Mouse (Mus musculus) E14TG2a.4 (cell line): Measurements from ENCODE around the gene Olfr1462.

Experiments
- H3K27me3 ChIP-seq: 2 replicates; pipeline ENCODE4 v1.6.1; 2014; ENCODE audit warnings: low read length, control low read depth; ENCODE audit not compliant: insufficient read depth
- H3K36me3 ChIP-seq: 2 replicates; pipeline ENCODE4 v1.6.1; 2014; ENCODE audit warnings: low read length, control low read depth; ENCODE audit not compliant: insufficient read depth
- H3K4me1 ChIP-seq: replicated peaks from 2 replicates; pipeline ENCODE4 v1.6.1; 2014; ENCODE audit warnings: low read depth, low read length, control low read depth
- H3K4me3 ChIP-seq: replicated peaks from 2 replicates; pipeline ENCODE4 v1.5.1; 2014; ENCODE audit warnings: mild to moderate bottlenecking, low read length
- H3K9me3 ChIP-seq: 2 replicates; pipeline ENCODE4 v1.6.1; 2014; ENCODE audit warnings: low read length, control low read depth
- CTCF ChIP-seq: conservative IDR thresholded peaks from 2 replicates; pipeline ENCODE4 v1.5.1; 2014; ENCODE audit warnings: low read length
- NANOG ChIP-seq: IDR thresholded peaks from 2 replicates; pipeline ENCODE4 v1.6.1; 2014; ENCODE audit warnings: borderline replicate concordance, low read length, mixed read lengths
- POU5F1 ChIP-seq: IDR thresholded peaks from 2 replicates; pipeline ENCODE4 v1.6.1; 2014; ENCODE audit warnings: low read length, borderline replicate concordance

Olfr1462 gene

GRCm38 (mm10) chr19:13185434-13185833 lies at the start of gene Olfr1462:
Gene Olfr1462, plus strand, starts transcription at chr19:13185734.
- TF ChIP-seq POU5F1 (no peak), NANOG (no peak), CTCF (no peak)
- no peaks in the 10 kb centered on the region for H3K9me3 ChIP-seq
- H3K36me3 ChIP-seq, result no peaks in the 10 kb centered on the region
- no peaks in the 10 kb centered on the region for H3K27me3 ChIP-seq
- no peak within 1 kb of the TSS for H3K4me3 ChIP-seq
- H3K4me1 ChIP-seq, result no peaks in the 10 kb centered on the region

GRCm38 (mm10) chr19:13149449-13149848 lies 36.1 kb upstream of the Olfr1462 start, which contains the start of gene Olfr1459:
Gene Olfr1459, minus strand, starts transcription at chr19:13149549.
- H3K4me3 ChIP-seq, result no peak within 1 kb of the TSS
- H3K4me1 ChIP-seq, result no peaks in the 10 kb centered on the region
- H3K9me3 ChIP-seq, result peaks cover 12% of the 10 kb centered on the region; the same call in 1 of the 2 replicates
- no peaks in the 10 kb centered on the region for H3K27me3 ChIP-seq
- no peak for TF ChIP-seq NANOG
- no peak for TF ChIP-seq POU5F1
- no peak for TF ChIP-seq CTCF
- H3K36me3 ChIP-seq, result no peaks in the 10 kb centered on the region

GRCm38 (mm10) chr19:13162700-13163099 lies 22.8 kb upstream of the Olfr1462 start, which contains the start of gene Olfr1461:
Gene Olfr1461, plus strand, starts transcription at chr19:13163000.
- no peaks in the 10 kb centered on the region for H3K36me3 ChIP-seq
- no peak within 1 kb of the TSS for H3K4me3 ChIP-seq
- no peaks in the 10 kb centered on the region for H3K9me3 ChIP-seq
- H3K27me3 ChIP-seq, result no peaks in the 10 kb centered on the region
- no peak for TF ChIP-seq NANOG
- TF ChIP-seq CTCF, result no peak
- no peak for TF ChIP-seq POU5F1
- H3K4me1 ChIP-seq, result no peaks in the 10 kb centered on the region

GRCm38 (mm10) chr19:13221666-13222065 lies 36.1 kb downstream of the Olfr1462 start:
- H3K27me3 ChIP-seq, result no peaks in the 10 kb centered on the region
- H3K4me1 ChIP-seq, result no peaks in the 10 kb centered on the region
- no peaks in the 10 kb centered on the region for H3K36me3 ChIP-seq
- H3K4me3 ChIP-seq, result no peak overlapping the region
- TF ChIP-seq POU5F1 (no peak), CTCF (no peak), NANOG (no peak)
- peaks cover 7% of the 10 kb centered on the region; the same call in 1 of the 2 replicates for H3K9me3 ChIP-seq

- TF ChIP-seq NANOG (no peak), POU5F1 (no peak), CTCF (no peak)
- Histone ChIP-seq H3K36me3 (no peaks in the 10 kb centered on the region), H3K27me3 (no peaks in the 10 kb centered on the region), H3K4me3 (no peak within 1 kb of the TSS), H3K9me3 (no peaks in the 10 kb centered on the region), H3K4me1 (no peaks in the 10 kb centered on the region)
Measured at GRCm38 (mm10) chr19:13231028-13231427, 45.5 kb downstream of the Olfr1462 start, which contains the start of gene Olfr1463. Gene Olfr1463, plus strand, starts transcription at chr19:13231328.
